Mouse (Mus musculus) c-Kit-positive CD71-positive TER-119-negative erythroid progenitor cells, embryonic 14.5 days (primary cell): ENCODE data around the gene Vwa7.

ENCODE experiments used
- DNase-seq: peaks from one replicate; pipeline ENCODE4 v3.0.0-alpha.2; 2013; ENCODE audit warnings: low read depth

The Vwa7 gene

DNA sequence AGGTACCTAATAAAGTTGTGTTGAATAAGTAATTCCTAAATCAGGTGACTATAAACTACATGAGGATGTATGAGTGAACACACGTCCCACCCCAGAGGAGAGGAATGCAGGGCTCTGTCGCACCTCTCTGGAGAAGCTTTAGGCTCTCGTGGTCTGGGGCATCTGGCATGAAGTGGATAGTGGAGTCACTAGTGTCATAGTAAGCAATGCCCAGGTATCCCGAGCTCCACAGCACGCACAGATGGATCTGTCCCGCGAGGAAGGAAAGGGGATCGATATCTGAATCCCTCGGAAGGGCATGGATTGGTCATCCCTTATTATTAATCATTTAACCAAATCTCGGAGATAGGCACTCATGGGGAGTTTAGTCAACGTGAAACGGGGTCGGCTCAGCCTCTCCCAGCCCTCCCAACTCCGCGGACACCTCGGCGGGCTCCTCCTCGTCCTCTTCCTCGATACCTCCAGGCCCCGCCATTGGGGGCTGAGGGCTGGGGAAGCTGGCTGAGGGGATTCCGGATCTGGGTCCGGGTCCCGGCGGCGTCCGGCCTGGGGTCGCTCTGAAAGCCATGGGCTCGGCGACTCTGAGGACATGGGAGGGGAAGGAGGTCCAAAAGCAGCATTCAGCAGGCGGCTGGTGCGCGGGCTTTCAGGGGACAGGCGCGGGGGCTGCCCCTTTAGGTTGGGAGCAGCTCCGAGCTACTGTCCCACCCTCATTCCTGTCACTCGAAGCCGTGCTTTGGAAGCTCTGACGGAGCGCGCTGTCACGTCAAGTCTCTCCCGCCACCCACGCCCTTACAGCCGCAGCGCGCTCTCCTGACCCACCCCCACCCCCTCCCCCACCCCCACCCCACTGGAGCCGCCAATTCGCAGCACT lies 29.7 kb downstream of the Vwa7 start:
- no peak for DNase-seq

DNA sequence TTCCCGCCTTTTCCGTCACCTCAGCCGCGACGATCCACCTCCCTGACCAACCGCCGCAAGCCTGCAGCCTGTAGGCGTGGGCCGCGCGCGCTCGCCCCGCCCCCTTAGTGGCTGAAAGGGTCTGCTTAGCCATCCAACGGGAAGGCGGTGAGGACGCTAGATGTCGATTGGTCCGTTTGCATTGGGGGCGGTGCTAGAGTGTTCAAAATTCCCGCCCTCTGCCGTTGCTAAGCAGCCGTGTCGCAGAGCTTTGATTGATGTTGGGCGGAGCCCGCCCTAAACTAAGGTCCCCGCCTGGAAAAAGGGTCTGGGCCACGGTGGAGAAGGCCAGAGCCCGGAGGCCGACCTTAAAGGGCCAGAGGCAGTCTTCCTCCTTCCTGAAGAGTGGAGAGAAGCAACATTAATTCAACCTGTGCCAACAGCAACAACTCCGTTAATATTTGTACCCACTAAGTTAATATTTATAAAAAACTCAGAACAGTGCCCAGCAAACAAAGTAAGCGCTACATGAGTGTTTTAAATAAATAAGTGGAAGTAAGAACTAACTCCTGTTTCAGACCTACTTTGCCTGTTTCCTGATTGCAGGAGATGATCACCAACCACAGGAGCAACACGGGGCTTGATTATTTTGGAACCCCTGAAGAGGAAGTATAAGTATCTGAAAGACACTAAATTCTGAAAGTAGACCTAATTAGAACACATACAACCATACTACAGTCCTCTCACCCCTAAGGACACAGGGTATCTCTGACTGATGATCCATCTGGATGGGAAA lies 30.5 kb downstream of the Vwa7 start, which contains the start of gene Msh5:
Msh5 (minus strand) TSS at position 65 of the 775 bp plus-strand sequence.
- peak; percentile 98 for DNase-seq

DNA sequence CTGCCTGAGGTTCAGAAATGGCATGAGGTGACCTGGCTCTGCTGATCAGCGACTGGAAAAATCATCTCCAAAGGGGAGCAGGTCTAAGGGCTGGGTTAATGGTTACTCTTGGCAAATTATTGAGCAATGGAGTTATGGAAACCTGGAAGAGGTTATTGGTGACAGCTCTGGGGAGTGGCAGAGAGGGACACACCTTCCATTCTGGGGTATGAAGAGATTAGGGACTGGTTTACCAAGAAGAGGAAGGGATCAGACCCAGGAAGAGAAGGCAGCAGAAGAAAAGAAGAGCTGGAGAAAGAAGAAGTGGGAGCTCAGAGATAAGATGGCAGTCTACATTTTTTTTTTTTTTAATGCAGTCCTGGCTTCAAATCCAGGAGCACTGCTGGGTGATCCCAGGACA lies 31.3 kb downstream of the Vwa7 start:
- DNase-seq: no peak

DNA sequence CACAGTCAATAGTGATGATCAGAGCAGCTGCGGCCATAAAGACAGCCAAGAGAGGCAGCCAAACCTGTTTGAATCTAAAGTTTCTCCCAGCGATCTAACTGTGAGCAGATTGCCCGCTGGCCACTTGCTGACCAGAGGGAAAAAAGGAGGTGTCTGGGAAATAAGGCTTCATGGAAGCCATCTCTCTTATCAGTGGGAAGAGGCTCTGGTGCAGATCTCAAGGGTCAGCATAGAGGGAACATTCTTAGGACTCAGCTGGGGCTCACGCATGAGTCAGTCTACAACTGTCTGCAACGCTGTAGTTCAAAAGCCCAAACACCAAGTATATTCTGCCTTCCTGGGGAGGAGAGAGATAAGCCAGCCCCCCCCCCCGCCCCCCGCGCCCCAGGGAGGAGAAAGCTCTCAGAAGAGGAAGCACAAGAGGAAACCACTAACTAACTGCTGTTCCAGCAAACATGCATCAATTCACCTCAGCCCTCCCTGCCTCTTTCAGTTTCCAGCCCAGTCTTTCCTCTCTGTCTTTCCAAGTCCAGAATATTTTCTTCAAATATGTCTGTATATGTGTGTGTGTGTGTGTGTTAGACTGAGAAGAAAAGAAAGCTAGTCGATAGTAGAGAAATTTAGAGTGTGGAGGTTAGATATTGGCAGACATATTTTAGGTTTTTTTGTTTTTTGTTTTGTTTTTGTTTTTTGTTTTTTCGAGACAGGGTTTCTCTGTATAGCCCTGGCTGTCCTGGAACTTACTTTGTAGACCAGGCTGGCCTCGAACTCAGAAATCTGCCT lies 32.0 kb downstream of the Vwa7 start:
- no peak for DNase-seq

DNA sequence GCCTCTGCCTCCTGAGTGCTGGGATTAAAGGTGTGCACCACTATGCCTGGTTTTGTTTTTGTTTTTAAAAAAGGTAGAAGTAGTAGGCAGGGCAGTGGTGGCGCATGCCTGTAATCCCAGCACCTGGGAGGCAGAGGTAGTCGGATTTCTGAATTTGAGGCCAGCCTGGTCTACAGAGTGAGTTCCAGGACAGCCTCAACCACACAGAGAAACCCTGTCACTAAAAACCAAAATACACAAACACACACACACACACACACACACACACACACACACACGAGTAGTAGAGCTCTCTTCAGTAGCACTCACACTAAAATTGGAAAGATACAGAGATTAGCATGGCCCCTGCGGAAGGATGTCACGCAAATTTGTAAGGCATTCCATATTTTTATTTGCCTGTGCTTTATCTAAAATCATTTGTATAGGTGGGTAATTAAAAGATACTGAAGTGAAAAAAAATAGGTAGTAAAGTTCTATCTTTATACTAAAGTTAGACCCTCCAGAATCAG lies 32.6 kb downstream of the Vwa7 start:
- DNase-seq: no peak

DNA sequence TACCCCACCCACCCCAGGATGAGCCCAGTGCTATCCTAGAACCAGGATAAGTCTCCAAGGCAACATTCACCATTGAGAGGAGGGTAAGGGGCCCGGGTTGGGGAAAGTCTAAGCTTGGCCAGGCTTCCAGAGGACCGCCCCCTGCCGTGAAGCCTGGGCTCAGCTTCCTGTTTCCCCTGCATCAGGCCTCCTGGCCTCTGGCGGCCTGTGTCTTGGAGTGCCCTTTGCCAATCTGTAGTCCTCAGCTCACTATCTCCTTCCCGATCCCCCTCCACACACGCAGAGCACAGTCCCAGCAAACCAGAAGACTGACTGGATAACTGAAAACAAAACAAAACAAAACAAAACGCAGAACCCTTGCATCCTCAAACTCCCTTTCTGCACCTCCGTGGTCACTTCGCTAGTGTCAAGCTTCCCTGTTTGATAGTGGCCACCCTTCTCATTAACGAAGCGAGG lies 33.2 kb downstream of the Vwa7 start, which contains the start of gene Clic1:
Clic1 (plus strand) TSS at position 406 of the 456 bp plus-strand sequence.
- DNase-seq: no peak

DNA sequence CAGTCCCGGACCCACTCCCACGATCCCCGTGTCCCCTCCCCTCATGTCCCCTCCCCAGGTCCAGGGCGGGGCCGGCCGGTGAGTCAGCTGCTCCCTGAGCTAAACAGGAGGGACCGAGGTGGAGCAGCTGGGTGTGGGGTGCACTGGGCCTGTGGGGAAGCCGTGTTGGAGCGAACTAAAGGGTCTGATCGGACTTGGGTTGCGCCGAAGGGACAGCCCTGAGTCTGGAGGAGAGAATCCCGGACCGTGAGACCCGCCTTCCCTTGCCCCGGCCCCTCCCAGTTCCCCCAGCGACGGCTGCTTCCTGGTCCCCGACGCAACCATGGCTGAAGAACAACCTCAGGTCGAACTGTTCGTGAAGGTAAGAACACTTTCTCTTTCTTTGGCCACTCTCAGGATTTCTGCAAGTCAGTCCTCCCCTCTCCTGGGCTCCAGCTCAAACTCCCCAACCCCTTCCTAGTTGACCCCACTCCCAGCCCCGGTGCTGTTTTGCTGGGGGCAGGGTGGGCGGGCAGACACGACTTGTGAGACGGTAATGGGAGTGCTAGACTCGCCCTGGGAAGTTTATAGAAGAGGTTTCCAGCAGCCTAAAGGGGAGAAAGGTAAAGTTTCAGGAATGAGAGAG lies 33.9 kb downstream of the Vwa7 start:
- no peak for DNase-seq

DNA sequence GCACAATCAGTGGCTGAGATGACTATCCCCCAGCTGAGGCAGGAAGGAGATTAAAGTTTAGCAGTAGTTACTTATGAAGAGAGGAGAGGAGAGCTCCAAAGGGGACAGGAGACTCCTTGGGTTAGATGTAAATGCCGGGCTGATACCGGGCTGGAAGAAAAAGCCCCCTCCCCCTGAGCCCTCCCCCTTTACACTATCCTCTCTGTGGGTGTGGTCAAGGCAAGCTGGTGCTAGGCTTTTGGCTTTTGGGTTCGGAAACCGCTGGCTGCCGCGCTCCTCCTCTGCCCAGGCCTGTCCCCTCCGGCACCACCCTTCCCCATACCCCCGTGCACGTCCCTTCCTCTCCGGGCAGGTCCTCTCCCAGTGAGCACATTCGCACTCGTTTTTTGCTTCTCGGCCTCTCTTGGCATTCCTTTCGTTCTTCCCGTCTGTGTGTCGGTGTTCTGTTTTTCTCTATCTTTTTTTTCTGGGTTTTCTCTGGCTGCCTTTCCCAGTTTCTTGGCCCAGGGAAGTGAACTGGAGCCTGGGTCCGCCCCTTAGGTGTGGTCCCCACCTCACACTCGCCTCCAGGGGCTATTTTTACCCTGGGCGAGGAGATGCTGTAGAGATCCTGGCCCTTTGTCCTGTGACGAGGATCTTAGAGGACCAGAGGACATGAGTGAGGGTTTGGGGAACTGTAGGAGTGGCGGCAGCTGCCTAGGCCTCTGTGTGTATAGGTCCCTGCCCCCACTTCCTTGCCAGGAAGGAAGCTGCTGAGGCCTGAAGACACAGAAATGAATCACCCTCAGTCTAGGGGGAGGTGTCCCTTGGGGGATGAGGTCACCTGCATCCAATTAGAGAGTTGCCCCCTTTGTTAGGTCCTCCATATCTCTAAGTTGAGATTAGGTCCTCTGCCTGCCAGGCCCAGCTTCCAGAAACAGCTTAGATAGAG lies 35.0 kb downstream of the Vwa7 start:
- DNase-seq: peak; percentile 73

DNA sequence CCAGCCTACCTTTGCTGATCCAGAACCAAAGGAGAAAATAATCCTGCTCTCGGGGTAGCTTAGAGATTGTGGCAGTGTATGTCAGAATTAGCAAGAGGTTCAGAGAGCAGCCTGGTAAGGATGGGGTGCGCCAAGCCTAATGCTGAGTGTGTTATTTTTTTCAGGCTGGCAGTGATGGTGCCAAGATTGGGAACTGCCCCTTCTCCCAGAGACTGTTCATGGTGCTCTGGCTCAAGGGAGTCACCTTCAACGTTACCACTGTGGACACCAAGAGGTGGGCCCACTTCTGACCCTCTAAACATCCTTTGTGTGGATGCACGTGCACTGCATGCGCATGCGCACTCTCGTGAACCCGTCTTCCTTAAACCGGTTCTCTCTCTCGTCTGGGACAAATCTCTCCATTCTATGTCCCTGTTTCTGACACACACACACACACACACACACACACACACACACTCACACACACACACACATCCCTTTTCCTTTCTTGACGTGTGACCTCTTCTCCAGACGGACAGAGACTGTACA lies 36.0 kb downstream of the Vwa7 start:
- DNase-seq: no peak

DNA sequence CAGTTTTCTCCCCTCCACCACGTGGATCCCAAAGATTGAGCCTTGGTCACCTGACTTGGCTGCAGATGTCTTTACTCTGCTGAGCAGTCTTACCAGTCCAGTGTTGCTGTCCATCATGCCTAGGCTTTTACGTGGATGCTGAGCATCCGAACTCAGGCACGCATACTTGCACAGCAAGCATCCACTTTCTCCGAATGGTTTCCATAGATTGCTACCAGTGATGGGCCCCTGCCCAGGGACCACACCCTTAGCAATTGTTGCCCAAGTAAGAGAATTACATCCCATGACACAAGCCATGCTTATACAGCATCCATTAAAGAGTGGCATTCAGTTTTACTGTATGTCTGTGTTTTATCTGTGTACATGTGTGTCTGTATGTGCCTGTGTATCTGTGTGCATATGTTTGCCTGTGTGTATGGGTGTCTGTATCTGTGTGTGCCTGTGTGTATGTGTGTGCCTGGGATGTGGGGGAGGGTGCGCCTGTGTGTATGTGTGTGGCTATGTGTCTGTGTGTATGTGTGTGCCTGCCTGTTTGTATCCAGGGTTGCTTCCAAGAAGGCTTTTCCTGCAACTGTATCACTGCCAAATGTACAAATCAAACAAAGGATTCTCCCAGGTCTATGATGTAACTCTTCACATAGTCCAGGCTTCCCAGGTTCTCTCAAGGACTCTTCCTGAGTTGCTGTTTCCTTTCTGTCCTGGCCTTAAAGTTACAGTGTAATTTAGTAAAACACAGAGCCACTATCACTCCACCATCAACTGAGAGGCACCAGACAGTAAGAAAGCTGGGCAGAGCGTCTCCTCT lies 39.5 kb downstream of the Vwa7 start:
- DNase-seq: no peak

DNA sequence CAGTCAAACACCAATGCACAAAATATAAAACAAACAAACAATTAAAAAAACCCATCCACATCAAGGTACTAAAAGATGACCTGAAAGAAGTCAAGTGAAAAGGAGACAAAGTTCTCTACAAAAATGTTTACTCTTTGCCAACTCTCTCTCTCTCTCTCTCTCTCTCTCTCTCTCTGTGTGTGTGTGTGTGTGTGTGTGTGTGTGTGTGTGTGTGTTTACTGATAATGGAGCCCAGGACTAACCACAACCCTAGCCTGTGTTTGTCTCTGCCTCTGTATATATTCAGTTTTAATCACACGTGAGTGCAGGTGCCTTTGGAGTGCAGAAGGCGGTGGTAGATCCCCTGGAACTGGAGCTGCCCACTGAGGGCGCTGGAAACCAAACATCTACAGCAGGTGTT lies 40.7 kb downstream of the Vwa7 start:
- DNase-seq: no peak

DNA sequence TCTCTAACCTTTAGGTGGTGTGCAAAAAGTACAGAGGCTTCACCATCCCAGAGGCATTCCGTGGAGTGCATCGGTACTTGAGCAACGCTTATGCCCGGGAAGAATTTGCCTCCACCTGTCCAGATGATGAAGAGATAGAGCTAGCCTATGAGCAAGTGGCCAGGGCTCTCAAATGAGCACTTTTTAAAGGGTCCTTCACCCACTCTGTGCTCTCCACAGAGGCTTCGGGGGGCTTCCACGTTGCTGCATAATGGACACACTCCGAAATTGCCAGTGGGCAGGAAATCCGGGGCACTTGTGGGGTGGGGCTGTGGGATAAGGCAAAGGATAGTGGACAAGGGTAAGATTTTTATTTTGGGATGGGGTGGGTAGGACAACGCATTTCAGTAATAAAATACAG lies 41.9 kb downstream of the Vwa7 start:
- DNase-seq: no peak

DNA sequence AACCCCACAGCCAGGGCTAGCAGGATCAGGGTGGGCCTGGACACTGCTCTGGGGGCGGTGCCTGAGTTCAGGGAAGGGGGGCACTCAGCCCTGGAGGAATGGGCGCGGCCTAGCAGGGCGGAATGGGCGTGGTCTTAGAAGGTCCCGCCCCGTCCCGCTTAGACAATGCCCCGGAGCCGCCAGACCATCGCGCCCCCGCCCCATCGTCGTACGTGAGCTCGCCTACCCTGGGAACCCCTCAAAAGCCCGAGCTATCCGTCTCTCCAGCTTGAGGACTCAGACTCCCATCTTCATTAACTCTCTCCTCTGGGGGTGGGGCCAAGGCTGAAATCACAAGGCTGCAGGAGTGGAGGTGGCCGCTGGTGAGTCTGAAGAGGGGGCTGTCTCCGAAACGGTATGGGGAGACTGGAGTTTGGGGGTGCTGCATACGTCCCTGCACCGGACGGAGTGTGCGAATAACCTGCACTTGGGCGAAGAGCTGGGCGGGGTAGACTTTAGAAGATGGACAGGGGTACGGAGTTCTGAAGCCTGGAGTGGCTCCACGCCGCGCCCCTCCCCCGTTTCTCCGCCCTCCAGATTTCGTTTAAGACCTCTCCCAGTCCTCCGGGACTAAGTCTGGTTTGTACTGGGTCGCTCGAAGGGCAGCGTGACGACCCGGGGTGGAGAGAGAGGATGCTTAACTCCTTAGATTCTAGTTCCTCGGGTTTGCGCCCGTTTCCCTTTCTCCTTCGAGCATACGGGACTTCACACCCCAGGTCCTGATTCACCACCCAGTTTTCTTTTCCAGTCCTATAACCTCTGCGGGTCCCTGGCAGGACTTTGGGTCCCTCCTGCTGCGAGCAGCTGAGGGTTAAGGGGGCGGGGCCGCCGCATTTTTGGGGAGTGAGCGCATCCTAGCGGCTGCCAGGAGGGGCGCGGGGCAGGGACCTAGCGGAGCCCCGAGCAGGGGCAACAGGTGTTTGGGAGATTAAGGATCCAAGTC lies 42.8 kb downstream of the Vwa7 start, which contains the start of gene Ddah2:
Ddah2 (plus strand) TSS at position 125 of the 982 bp plus-strand sequence.
- no peak for DNase-seq

DNA sequence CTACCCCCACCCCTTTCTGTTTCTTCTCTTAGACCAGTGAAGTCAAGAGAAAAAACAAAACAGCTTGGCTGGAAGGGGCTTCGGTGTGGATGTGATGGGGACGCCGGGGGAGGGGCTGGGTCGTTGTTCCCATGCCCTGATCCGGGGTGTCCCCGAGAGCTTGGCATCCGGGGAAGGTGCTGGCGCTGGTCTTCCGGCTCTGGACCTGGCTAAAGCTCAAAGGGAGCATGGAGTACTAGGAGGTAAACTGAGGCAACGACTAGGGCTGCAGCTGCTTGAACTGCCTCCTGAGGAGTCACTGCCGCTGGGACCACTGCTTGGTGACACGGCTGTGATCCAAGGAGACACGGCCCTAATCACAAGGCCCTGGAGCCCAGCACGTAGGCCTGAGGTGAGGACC lies 43.7 kb downstream of the Vwa7 start:
- no peak for DNase-seq

DNA sequence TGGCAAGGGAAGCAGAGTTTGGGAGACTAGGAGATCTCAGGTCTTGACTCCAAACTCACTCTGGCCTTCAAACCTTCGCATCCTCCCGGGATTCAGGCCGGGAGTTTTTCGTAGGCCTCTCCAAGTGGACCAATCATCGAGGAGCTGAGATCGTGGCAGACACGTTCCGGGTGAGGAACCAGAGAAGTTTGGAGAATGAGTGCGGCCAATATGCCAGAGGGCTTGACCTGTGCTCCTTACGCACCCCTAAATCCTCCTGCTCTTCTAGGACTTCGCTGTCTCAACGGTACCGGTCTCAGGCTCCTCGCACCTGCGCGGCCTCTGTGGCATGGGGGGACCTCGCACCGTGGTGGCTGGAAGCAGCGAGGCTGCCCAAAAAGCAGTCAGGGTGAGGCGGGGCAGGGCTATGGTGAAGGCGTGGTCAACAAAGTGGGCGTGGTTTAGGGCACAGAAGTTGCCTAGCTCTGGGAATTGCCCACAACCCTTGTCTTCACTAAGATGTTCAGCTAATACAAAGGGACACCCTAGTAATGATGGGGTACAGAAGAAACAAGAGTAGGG lies 44.4 kb downstream of the Vwa7 start:
- no peak for DNase-seq

DNA sequence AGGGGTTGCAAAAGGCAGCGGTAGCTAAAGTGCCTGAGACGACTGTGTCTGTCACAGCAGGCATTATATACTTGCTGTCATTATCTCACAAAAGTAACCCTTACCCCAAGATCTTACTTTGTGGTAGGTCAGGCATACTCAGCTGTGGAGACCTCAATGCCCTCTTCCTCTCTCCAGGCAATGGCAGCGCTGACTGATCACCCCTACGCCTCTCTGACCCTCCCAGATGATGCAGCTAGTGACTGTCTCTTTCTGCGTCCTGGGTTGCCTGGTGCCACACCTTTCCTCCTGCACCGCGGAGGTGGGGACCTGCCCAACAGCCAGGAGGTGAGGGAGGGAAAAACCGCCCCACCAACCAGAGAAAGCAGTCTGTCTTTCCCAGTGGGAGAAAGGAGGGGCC lies 44.9 kb downstream of the Vwa7 start:
- DNase-seq: no peak

DNA sequence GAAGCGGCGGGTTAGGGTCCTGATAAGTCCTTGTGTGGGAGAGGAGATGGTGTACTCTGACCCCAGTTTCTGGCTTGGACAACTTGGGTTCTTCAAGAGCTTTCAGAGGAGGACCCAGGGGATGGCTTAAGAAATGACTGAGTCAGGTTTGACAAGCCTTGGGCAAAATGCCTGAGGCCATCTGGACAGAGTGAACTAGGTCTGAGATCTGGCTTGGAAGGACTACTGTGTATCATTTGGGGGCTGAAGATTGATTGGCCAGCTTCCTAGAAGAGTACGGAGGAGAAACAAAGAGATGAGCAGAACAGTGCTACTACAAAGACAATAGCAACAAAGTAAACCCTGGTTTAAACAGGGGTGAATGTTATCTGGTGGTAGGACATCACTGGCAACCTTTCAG lies 47.1 kb downstream of the Vwa7 start:
- no peak for DNase-seq
